Mouse (Mus musculus) heart, embryonic 13.5 days (tissue): ENCODE measurements around the gene Efcc1. TPM values are rescaled to one million over a fixed set of nuclear protein-coding genes. Genes with fewer than 3 reads are reported as not detected.

ENCODE experiments used
- ATAC-seq: fragments of 200-750 bp; cut with Nextera tagmentation; 2 replicates; pipeline ENCODE4 v1.8.0; 2017; ENCODE audit warnings: moderate TSS enrichment; ENCODE audit not compliant: insufficient number of reproducible peaks, low FRiP score, low TSS enrichment; ENCODE audit errors: extremely low read depth
- H3K27ac ChIP-seq: fragments of 300-500 bp; sonication (generic); replicated peaks from 2 replicates; pipeline ENCODE4 v1.5.1; 2015; ENCODE audit warnings: moderate library complexity, mild to moderate bottlenecking, inconsistent platforms
- H3K27me3 ChIP-seq: fragments of 300-500 bp; sonication (generic); replicated peaks from 2 replicates; pipeline ENCODE4 v1.6.1; 2015; ENCODE audit warnings: mild to moderate bottlenecking, inconsistent platforms
- H3K36me3 ChIP-seq: fragments of 300-500 bp; sonication (generic); 2 replicates; pipeline ENCODE4 v1.6.1; 2015; ENCODE audit warnings: mild to moderate bottlenecking, inconsistent platforms
- H3K4me1 ChIP-seq: fragments of 300-500 bp; sonication (generic); 2 replicates; pipeline ENCODE4 v1.6.1; 2015; ENCODE audit warnings: inconsistent platforms
- H3K4me2 ChIP-seq: fragments of 300-500 bp; sonication (generic); 2 replicates; pipeline ENCODE4 v1.6.1; 2015; ENCODE audit warnings: inconsistent platforms, mild to moderate bottlenecking, moderate library complexity
- H3K4me3 ChIP-seq: fragments of 300-500 bp; sonication (generic); 2 replicates; pipeline ENCODE4 v1.5.1; 2015; ENCODE audit warnings: moderate library complexity, mild to moderate bottlenecking, inconsistent platforms
- H3K9ac ChIP-seq: fragments of 300-500 bp; sonication (generic); 2 replicates; pipeline ENCODE4 v1.6.1; 2015; ENCODE audit warnings: inconsistent platforms, mild to moderate bottlenecking, moderate library complexity
- H3K9me3 ChIP-seq: fragments of 300-500 bp; sonication (generic); 2 replicates; pipeline ENCODE4 v1.6.1; 2016; ENCODE audit warnings: inconsistent platforms
- WGBS: fragments of 180-500 bp; shearing (Covaris S2); methylation state at CpG from one replicate; pipeline ENCODE4 v1.1.7; 2015; ENCODE audit warnings: mixed read lengths; 5-methylcytosine and 5-hydroxymethylcytosine counted together
- polyA plus RNA-seq: library from polyadenylated mRNA; unstranded; fragments of >200 nt; fragmentation: Nextera tagmentation; extraction: Ambion mirVana; gene quantifications from 2 replicates; pipeline ENCODE4 v1.2.1, GENCODE M21; 2015

The Efcc1 gene
- polyA plus RNA-seq, 1 experiment from 2014 or later = 0.52 TPM

DNA sequence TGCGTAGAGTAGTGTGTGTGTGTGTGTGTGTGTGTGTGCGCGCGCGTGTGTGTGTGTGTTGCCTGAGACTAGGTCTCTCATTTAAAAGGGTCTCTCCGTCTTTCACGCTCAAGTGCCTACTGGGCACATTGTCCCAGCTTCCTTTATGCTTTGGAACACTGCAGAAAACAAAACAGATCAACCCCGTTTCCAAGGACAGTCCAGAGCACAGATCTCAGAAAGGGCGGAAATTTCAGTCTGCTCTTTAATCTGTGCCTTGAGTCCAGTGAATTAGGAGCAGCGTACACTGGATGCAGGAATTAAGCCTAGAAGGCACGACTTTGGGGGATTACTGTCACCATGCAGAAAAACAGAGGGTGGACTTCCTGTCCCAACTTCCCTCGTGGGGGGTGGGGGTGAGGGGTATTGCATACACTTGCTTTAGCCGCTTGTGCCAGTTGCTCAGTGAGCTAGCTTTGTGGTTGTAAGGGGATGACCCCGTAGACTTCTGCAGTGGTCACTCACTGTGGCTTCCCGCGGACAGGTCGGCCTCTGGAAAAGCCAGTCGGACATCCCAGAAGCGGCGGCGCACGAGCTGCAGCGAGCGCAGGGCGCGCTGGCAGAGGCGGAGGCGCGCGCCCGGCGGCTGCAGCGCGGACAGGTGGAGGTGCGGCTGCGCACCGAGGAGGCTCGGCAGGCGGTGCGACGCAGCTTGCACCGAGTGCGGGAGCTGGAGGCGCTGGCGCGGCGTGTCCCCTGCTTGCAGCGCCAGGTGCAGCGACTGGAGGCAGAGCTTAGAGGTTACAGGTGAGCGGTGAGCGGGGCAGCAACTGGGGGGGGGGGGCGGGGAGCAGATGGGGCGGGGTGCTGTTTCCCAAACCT lies 1.7 kb downstream of the Efcc1 start:
- ATAC-seq = no peak
- WGBS = 5% methylated on average over 52 of the region's 53 CpGs
- Histone ChIP-seq H3K4me1 (peaks cover 37% of the 10 kb centered on the region), H3K9ac (peak overlapping the region; percentile 61), H3K4me3 (peak overlapping the region; percentile 69), H3K27me3 (peaks cover 89% of the 10 kb centered on the region), H3K27ac (no peak overlapping the region), H3K4me2 (peak overlapping the region; percentile 98), H3K9me3 (no peaks in the 10 kb centered on the region), H3K36me3 (no peaks in the 10 kb centered on the region)

DNA sequence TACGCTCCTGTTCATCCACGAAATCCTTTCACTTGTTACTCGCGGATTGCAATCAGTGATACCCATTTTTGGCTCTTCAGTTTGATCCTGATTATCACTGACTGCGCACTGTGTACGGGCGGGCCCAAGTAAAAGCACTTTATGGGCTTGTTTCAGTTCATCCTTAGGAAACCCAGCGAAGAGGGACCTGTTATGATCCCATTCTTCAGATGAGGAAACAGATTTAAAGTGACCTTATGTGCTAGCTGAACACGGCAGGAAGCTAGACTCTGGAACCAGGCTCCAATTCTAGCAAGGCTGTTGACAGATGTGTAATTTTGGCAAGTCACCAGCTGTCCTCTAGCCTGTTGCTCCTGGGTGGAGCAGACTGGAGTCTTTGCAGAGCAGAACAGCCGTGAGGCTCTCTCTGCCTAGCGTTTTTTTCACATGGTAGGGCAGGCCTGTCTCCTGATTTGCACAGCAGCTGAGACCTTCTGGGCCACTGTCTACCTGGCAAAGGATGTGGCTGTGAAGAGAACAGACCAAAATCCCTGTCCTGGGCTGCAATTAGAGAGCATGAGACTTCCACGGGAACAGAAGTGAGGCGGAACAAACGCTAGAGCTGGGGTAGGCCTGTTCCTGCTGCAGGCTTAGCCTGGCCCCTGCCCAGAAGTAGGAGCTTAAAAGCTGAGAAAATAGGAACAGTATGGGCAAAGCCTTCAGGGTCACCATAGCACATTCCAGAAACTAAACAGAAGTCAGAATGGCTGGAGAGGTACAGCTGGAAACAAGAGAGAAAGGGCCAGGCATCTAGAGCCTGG lies 2.7 kb downstream of the Efcc1 start:
- Histone ChIP-seq H3K4me3 (peak overlapping the region; percentile 69), H3K27me3 (peaks cover 81% of the 10 kb centered on the region), H3K4me2 (peak overlapping the region; percentile 98), H3K36me3 (no peaks in the 10 kb centered on the region), H3K27ac (0 out of 2 replicates have a peak overlapping the region, but pooled peaks have one; percentile 29), H3K9me3 (no peaks in the 10 kb centered on the region), H3K4me1 (peaks cover 43% of the 10 kb centered on the region), H3K9ac (no peak overlapping the region)
- ATAC-seq = no peak; the same call in 1 of the 2 replicates
- WGBS = 26% methylated on average over 14 of the region's 14 CpGs

DNA sequence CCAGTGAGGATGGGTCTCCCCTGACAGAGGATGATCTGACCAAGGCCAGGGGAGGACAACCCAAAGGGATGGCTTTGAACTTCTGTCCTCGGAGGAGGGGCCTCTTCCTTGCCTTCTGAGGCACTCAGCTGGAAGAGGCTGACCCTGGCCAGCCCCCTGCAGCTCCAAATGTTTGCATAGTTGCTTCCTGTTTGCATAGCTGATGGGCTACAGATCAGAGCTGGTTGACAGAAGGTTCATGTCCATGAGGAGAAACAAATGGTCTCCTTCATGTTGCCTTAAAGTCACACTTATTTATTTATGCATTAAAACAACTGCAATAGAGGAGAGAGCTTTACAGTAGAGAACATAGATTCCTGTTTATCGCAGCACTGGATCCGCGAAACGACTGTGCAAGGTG lies 3.5 kb downstream of the Efcc1 start:
- no peaks in the 10 kb centered on the region for H3K36me3 ChIP-seq
- ATAC-seq = no peak
- H3K9me3 ChIP-seq = no peaks in the 10 kb centered on the region
- no peak overlapping the region for H3K9ac ChIP-seq
- H3K4me2 ChIP-seq = no peak overlapping the region
- H3K27ac ChIP-seq = no peak overlapping the region
- WGBS = 65% methylated on average over 5 of the region's 5 CpGs
- H3K27me3 ChIP-seq = peaks cover 73% of the 10 kb centered on the region
- peaks cover 49% of the 10 kb centered on the region for H3K4me1 ChIP-seq
- H3K4me3 ChIP-seq = no peak overlapping the region

DNA sequence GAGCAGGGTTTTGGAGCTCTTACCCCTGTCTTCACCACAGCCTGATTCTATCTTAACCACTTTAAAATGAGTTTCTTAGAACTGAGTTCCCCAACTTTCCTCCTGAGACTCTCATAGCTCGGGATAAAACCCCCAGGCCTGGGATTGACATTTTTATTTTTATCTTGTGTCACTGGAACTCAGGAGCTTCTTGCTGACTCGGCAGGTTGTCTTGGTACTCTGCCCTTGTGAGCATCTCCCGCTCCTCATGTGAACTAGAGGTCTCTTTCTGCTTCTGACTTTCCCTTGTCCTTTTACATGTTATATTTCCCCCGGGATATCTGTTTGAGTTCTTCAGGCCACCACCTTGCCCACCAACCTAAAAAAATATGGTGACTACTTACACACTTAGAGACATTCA lies 6.3 kb downstream of the Efcc1 start:
- Histone ChIP-seq H3K36me3 (no peaks in the 10 kb centered on the region), H3K4me3 (no peak overlapping the region), H3K27ac (no peak overlapping the region), H3K4me2 (no peak overlapping the region), H3K9me3 (no peaks in the 10 kb centered on the region), H3K4me1 (peaks cover 54% of the 10 kb centered on the region), H3K9ac (no peak overlapping the region), H3K27me3 (peaks cover 45% of the 10 kb centered on the region)
- ATAC-seq = no peak
- WGBS = 66% methylated on average over 4 of the region's 4 CpGs

DNA sequence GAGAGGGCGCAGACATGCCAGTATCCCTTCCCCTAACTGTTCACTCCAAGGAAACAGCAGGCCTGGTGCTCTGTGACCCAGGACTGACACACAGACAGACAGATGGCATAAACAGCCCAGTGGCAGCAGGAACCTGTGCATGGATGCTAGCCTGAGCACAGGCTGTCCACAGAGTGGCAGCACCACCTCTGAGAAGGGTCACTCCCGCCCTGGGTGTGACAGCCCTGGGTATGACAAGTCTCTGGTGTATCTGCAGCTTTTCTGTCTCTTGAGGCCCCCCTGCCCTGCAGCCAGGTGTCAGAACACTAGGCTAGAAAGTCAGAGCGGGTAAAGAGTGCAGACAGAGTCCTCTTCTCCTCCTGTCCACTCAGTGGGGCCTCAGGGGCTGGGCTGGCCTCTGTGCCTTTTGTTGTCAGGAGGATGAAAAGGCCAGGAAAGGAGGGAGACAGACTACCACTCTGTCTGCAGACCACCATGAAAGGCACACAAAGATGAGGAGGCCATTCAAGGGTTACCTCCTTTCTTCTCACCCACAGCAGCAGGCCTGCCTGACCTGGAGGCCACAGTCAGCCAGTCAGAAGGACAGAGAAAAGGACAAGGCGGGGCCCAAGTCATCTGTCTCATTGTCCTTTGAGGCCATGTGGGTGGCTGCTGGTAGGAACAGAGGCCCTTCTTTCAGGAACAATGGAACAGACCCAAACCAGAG lies 7.4 kb downstream of the Efcc1 start:
- no peak overlapping the region for H3K27ac ChIP-seq
- no peak for ATAC-seq
- no peaks in the 10 kb centered on the region for H3K9me3 ChIP-seq
- H3K4me1 ChIP-seq = peaks cover 42% of the 10 kb centered on the region
- no peak overlapping the region for H3K4me2 ChIP-seq
- no peak overlapping the region for H3K4me3 ChIP-seq
- H3K9ac ChIP-seq = peak overlapping the region; percentile 38; the same call in 1 of the 2 replicates
- H3K27me3 ChIP-seq = peaks cover 34% of the 10 kb centered on the region
- H3K36me3 ChIP-seq = no peaks in the 10 kb centered on the region
- 59% methylated on average over 4 of the region's 4 CpGs for WGBS

DNA sequence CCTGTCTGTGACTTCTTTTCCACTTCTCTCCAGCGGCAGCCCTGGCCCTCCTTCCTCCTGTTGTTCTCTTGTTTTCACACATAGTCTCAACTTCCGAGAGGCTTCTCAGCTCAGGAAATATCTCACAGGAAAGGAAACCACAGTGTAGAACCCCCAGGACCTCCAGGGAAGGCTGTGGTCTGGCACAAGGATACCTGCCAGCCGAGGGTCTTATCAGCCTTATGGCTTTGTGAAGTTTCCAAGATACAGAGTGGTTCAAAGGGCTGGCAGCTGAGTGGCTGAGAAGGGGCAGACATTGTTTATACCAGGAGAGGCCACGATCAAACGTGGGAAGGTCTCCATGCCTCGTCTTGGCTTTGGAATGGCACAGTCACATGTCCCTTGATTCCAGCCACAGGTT lies 9.2 kb downstream of the Efcc1 start:
- Histone ChIP-seq H3K4me3 (no peak overlapping the region), H3K4me1 (peaks cover 30% of the 10 kb centered on the region), H3K27me3 (peaks cover 19% of the 10 kb centered on the region), H3K36me3 (no peaks in the 10 kb centered on the region), H3K9ac (0 out of 2 replicates have a peak overlapping the region, but pooled peaks have one; percentile 37), H3K4me2 (no peak overlapping the region), H3K9me3 (no peaks in the 10 kb centered on the region), H3K27ac (peak overlapping the region; percentile 58)
- WGBS = 28% methylated on average over 6 of the region's 6 CpGs
- ATAC-seq = peak; percentile 8; the same call in 1 of the 2 replicates

DNA sequence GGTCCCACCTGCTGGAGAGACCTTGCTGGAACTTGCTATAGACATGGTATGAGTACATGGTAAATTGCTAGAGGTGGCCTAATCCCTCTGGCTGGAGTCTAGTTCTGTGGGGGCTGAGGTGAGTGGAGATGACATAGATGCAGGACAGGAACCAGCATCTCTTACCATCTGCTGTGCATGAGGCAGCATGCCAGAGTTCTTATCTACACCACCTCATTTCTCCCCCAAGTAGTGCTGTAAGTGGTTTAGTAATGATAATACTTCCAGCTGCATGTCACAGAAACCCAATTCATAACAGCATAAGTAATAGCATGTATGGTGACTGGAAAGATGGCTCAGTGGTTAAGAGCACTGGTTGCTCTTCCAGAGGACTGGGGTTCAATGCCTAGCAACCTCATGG lies 9.8 kb downstream of the Efcc1 start:
- Histone ChIP-seq H3K4me3 (no peak overlapping the region), H3K27ac (no peak overlapping the region; the same call in 1 of the 2 replicates), H3K4me2 (no peak overlapping the region), H3K9me3 (no peaks in the 10 kb centered on the region), H3K9ac (no peak overlapping the region), H3K4me1 (peaks cover 30% of the 10 kb centered on the region), H3K36me3 (no peaks in the 10 kb centered on the region), H3K27me3 (peaks cover 13% of the 10 kb centered on the region)
- no peak for ATAC-seq

DNA sequence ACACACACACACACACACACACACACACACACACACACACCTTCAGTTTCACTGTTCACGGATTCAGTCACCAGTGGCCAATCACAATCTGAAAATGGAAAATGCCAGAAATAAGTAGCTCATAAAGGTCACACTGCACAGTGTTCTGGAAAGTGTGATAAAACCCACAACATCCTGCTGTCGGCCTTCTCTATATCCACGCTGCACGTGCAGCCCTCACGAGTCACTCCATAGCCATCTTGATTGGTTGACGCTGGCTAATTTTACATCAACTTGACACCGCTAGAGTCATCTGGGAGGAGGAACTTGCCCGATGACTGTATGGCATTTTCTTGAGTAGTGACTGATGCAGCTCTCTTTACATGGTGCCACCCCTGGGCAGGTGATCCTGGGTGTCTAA lies 11.3 kb downstream of the Efcc1 start:
- peaks cover 35% of the 10 kb centered on the region for H3K4me1 ChIP-seq
- 68% methylated on average over 8 of the region's 8 CpGs for WGBS

DNA sequence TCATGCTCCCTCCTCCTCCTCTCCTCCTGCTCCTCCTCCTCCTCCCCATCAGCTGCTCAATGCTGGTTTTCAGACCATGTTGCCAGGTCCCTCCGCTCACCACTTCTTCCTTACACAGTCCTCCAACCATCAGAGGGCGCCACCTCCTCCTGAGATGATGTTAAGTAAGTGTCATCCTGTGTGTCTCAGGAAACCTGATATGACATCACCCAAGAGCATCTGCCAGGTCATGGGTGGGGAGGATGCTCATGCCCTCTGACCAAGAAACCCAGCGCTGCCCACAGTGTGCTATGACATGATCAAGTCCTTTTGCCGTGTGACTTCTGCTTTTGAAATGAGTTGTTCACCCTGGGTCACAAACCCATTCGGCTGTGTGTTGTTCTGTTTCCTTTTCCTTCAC lies 12.1 kb downstream of the Efcc1 start:
- Histone ChIP-seq H3K27ac (no peak overlapping the region), H3K4me2 (no peak overlapping the region), H3K4me3 (no peak overlapping the region), H3K9me3 (no peaks in the 10 kb centered on the region), H3K9ac (no peak overlapping the region), H3K4me1 (peaks cover 35% of the 10 kb centered on the region), H3K36me3 (no peaks in the 10 kb centered on the region), H3K27me3 (no peaks in the 10 kb centered on the region)
- ATAC-seq = no peak
- WGBS = 80% methylated on average over 5 of the region's 5 CpGs

More for the DNA sequence above, 11.3 kb downstream of the Efcc1 start:
- no peak overlapping the region for H3K4me3 ChIP-seq
- no peak overlapping the region for H3K9ac ChIP-seq
- no peaks in the 10 kb centered on the region for H3K9me3 ChIP-seq
- no peak overlapping the region for H3K27ac ChIP-seq
- no peak overlapping the region for H3K4me2 ChIP-seq
- ATAC-seq = no peak
- H3K36me3 ChIP-seq = no peaks in the 10 kb centered on the region
- H3K27me3 ChIP-seq = no peaks in the 10 kb centered on the region

DNA sequence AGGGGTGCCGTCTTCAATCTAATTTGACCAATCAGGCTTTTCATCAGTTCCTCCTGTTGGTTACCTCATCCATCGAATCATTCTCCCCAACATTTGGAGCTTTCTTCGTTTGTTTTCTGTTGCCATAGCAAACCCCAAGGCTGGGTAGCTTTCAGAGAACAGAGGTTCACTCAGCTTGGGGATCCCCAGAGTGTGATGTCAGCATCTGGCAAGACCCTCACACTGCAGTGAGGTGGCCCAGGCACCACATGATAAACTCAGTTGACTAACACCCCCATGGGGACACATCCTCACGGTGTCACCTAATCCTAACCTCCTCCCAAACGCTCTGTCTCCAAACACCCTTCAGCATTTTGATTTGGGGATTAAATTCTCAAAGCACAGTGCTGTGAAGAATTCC lies 12.6 kb downstream of the Efcc1 start:
- Histone ChIP-seq H3K4me3 (no peak overlapping the region), H3K9ac (no peak overlapping the region), H3K36me3 (no peaks in the 10 kb centered on the region), H3K4me1 (peaks cover 30% of the 10 kb centered on the region), H3K27me3 (no peaks in the 10 kb centered on the region), H3K9me3 (no peaks in the 10 kb centered on the region), H3K4me2 (no peak overlapping the region), H3K27ac (no peak overlapping the region)
- WGBS = 63% methylated on average over 5 of the region's 5 CpGs
- no peak for ATAC-seq

DNA sequence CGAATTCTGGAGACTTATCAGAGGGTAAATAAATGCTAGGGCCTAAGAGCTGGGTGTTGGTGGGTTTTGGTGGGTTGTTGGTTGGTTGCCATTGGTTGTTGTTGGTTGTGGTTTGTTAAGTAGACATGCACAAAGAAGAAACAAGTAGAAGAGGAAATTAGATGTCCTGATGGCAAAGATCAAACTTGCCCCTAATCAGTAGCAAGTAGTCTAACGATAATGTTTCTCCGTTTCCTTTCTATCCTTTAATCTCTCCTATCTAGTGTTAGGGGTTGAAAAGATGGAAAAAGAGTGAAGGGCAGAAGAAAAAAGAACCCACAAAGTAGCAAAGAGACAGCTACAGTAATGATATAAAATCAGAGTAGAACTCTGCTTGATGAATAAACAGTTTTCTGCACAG lies 14.0 kb downstream of the Efcc1 start:
- H3K9me3 ChIP-seq = no peaks in the 10 kb centered on the region
- no peak overlapping the region for H3K9ac ChIP-seq
- no peaks in the 10 kb centered on the region for H3K36me3 ChIP-seq
- ATAC-seq = no peak
- 83% methylated on average over 3 of the region's 3 CpGs for WGBS
- H3K4me3 ChIP-seq = no peak overlapping the region
- no peak overlapping the region for H3K27ac ChIP-seq
- peaks cover 28% of the 10 kb centered on the region for H3K4me1 ChIP-seq
- no peak overlapping the region for H3K4me2 ChIP-seq
- H3K27me3 ChIP-seq = no peaks in the 10 kb centered on the region
